Mouse (Mus musculus) right cerebral cortex, postnatal 36 days (tissue): ENCODE results near the gene Stox1.

ENCODE experiments used
- DNase-seq, 2 experiments: peaks; one replicate each; pipeline ENCODE4 v3.0.0; 2022; ENCODE audit warnings: low spot score in 2 of 2, mixed read lengths in 1 of 2

Stox1 gene

DNA sequence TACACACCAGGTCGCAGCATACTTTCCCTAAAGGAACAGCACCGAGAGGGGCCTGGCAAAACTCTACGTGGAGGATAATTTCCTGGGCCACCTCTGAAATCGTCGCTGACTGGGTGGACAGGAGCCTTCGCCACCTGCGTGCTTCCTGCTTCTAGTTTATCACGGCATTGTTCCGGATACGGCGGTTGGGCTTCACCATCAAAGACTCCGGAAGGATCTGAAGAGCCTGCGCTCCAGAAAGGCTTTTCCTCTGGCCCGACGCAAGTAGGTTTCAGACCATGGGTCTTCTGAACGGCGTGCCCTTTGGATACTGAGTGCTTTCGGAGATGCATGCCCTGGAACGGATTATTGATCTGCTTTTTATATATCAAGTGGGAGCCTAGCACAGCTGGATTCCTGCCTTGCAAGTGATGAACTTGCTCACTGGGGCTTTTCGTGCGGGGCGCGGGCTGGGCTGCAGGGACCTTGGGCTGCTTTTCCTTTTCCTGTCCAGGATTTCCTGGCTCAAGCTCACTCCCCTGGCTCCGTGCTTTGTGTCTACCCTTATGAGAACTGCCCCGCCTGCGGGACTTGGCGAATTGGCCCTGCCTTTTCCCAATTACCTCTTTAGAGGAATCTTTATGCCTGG is 60.9 kb downstream of the Stox1 start:
- DNase-seq = no peak

DNA sequence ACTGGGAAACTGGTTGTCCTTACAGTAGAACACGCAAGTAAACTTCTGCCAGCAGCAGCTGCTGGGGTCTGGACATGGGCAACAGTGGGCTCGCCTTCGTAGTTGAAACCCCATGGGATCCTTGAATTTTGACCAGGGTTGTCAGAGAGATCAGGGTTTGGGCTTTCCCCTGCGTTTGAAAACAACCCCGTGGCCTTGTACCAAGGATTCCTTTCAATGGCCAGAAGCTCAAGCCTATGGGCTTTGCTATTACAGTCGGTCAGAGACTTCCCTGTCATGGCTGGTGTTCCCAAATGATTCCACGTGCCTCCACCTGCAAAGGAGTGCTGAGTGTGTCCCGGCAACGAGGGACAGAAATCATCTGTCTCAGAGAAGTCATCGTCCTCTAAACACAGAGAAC is 61.8 kb downstream of the Stox1 start:
- DNase-seq = no peak

DNA sequence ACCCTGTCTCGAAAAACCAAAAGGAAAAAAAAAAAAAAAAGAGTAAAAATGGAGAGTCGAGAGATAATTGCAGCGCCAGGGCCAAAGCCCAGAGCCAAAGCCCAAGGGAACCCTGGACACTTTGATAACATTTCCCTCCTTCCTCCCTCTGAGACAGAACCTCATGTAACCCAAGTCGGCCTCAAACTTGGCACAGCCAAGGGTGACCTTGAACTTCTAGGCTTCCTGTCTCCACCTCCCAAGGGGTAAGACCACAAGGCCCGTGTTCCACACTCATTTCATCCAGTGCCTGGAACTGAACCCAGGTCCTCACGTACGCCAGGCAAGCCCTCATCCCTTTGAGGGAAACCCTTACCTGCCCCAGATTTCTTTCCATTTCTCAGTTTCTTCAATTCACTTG is 69.2 kb downstream of the Stox1 start:
- DNase-seq = no peak

DNA sequence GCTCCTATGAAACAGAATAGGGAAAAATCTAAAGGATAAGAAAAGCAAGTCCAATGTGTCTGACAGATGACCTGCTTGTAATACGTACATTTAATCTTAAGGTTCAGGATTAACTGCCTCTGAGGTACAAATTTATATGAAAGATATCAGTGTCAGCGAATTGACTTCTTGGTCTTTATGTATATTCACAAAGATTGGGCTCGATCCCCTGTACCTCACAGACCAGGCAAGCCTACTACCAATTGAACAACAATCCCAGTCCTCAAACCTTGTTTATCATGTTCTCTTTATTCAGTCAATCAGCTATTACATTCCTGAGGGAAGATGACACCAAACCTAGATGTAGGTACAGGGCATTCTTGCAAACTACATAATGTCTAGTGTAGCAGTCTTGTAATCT is 74.0 kb downstream of the Stox1 start:
- no peak for DNase-seq

DNA sequence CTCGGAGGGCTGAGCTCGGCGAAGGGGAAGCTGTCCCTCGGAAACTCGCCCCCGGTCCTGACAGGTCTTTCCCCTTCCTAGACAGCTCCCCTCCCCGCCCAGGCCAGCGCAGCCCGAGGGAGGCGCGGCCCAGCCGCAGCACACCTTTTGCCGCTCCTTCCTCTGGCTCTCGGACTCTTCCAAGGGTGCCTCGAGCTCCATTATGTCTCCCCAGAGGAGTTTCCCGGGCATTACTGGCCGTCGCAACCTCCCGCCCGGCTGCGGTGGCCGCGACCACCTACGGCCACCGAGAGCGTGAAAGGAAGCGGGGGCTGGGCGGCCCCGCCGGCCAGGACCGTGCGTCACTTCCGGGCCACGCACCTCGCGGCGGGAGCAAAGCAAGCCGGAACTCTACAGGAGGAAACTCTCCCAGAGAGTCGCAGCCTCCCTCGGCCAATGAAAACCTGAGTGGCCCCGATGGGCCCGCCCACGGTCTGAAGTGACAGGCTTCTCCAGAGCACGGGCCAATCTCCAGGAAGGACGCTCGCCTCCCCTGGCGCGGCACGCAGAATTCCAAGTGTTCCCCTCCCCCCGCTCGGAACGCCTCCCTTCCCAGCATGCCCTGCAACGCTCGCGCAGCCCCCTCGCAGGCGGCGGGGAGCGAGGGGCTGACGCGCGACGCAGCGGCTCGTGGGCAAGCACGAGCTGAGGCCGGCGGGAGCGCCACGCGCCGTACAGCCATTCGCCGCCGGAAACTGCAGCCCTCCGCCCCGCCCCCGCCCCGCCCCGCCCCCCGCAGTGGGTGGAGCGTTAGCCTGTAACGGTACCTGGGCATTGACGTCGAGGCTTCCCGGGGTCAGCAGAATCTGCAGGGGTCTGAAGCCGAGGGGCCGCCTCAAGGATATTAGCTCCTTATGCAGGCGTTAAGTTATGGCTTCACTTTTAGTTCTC is 74.8 kb downstream of the Stox1 start, which contains the start of gene Ddx50:
TSS of gene Ddx50 (minus strand) at position 338 of the 930 bp plus-strand sequence.
- peak; percentile 100 for DNase-seq

DNA sequence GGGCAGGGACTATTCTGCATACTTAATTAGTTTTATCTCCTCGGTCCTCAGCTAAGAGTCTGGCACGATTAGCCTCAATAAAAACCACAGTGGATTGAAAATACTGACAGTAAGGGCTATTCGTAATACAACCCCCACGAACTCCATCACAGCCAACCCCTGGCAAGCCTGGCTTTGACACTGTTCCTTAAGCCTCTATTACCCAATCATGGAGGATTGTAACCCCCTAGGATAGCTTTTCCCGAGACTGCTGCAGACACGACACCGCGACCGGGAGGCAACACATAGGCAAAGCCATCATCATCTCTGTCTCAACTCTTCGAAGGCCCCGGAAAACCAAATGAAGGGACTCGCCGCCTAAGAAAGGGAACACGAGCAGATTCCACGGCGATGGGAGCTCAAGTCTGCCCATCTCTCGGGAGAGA is 75.6 kb downstream of the Stox1 start:
- DNase-seq = no peak
